In the genomic region with DNA sequence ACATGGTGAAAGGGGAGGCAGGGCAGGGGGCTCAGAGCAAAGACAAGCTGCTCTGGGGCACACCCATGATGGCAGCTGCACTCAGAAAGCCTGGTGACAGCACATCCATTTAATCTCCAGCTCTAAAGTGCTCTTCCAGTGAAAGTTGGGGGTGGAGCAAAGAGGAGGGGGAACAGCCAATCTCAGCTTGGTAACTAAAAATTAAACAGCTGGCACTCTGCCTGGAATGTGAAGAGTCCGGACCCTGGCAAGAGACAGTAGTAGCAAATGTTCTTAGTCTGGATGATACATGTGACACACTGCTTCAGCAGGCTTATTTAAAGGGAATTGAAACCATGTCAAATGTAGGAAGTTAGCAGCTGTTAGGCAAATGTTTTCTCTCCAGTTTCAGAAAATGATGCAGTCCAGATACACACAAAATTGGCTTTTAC, we compare ENCODE assay signal across 8 mouse cellular contexts. TPM values are rescaled to one million over a fixed set of nuclear protein-coding genes. Genes with fewer than 3 reads are reported as not detected.
DNase-seq lines count a peak whose midpoint lies in the region; ATAC-seq lines count a peak whose summit lies in the region.

No protein-coding gene starts in this region.

- peak overlapping the region; percentile 88 for H3K27ac ChIP-seq in lung, embryonic 16.5 days (ENCODE audit: low read length)

- peaks cover 6% of the 10 kb centered on the region for H3K36me3 ChIP-seq in lung, embryonic 16.5 days (ENCODE audit: control insufficient read depth, insufficient read depth, low read length)

- 8% methylated on average over 1 of the region's 1 CpGs for WGBS in lung, embryonic 16.5 days

- no peaks in the 10 kb centered on the region for H3K27me3 ChIP-seq in lung, embryonic 16.5 days (ENCODE audit: control insufficient read depth, insufficient read depth, low read depth, low read length)

- intact Hi-C loops in heart, postnatal 25 days (cut with DNase I), result loop anchor here (5.0 kb wide), 1 partner anchor 38 kb away; no protein-coding TSS in a partner anchor

- no peak overlapping the region for H3K9ac ChIP-seq in lung, embryonic 16.5 days (ENCODE audit: low read length)

- peak overlapping the region; percentile 30 for H3K4me3 ChIP-seq in lung, embryonic 16.5 days (ENCODE audit: low read length)

- ATAC-seq in frontal cortex, adult (ENCODE audit: low TSS enrichment), result peak; percentile 98
- ATAC-seq in lung, embryonic 16.5 days (ENCODE audit: low read depth), result peak; percentile 99
- no peak for ATAC-seq in erythroblast, adult 5-6 weeks (replicated peaks; ENCODE audit: low FRiP score, poor library complexity, severe bottlenecking)

- peaks cover 14% of the 10 kb centered on the region for H3K4me1 ChIP-seq in lung, embryonic 16.5 days (replicated peaks; ENCODE audit: control insufficient read depth, insufficient read depth, low read length)

- peak overlapping the region; percentile 49 for H3K4me2 ChIP-seq in lung, embryonic 16.5 days (ENCODE audit: low read depth, low read length)

- peak; percentile 87 for DNase-seq in 3T3-L1 (ENCODE audit: low read depth, low spot score)
- DNase-seq in adrenal gland, adult 8-10 months, result peak; percentile 46
- DNase-seq in heart, postnatal 25 days (ENCODE audit: low spot score), result peak; percentile 72
- DNase-seq in layer of hippocampus, adult 18-20 months (ENCODE audit: low spot score in 2 of 2), result peak; percentile 81 to 95
- peak; percentile 48 for DNase-seq in retina, postnatal 7 days (ENCODE audit: low read depth, low spot score)

- H3K9me3 ChIP-seq in lung, embryonic 16.5 days (ENCODE audit: control insufficient read depth, low read length), result no peaks in the 10 kb centered on the region

RNA-seq across cellular contexts. Expression of a gene that starts 23.9 kb away (rescaled TPM):
- total RNA-seq in adrenal gland, adult 8-10 months (2022), result 100 to 1,000 TPM in 3 of 4 experiments, 10 to 100 TPM in 1; 98.6 to 120 (median 107) TPM
- total RNA-seq in heart, postnatal 25 days (2021), result 100 to 1,000 TPM; 423 to 433 TPM
- 100 to 1,000 TPM; 169 to 182 TPM for total RNA-seq in layer of hippocampus, adult 18-20 months (2021)
- polyA plus RNA-seq in lung, embryonic 16.5 days (2015; fragmentation: Nextera tagmentation; extraction: Ambion mirVana), result 37.4 and 45.1 TPM in 2 replicates
- total RNA-seq in erythroblast, adult 5-6 weeks (2015; ENCODE audit: low replicate concordance), result 20.4 and 23.2 TPM in 2 replicates
- 25.0 and 39.2 TPM in 2 replicates for total RNA-seq in erythroblast, adult 5-6 weeks (2017; ENCODE audit: low replicate concordance)

RNA-seq across cellular contexts. Expression of a gene that starts 27.7 kb away (rescaled TPM):
- 10 to 100 TPM; 54.4 to 73.3 (median 64.1) TPM for total RNA-seq in adrenal gland, adult 8-10 months (2022)
- total RNA-seq in heart, postnatal 25 days (2021), result 10 to 100 TPM; 58.5 to 63.4 TPM
- 10 to 100 TPM; 15.4 to 19.2 TPM for total RNA-seq in layer of hippocampus, adult 18-20 months (2021)
- 57.2 and 59.6 TPM in 2 replicates for polyA plus RNA-seq in lung, embryonic 16.5 days (2015; fragmentation: Nextera tagmentation; extraction: Ambion mirVana)
- total RNA-seq in erythroblast, adult 5-6 weeks (2015; ENCODE audit: low replicate concordance), result 29.0 and 45.9 TPM in 2 replicates
- total RNA-seq in erythroblast, adult 5-6 weeks (2017; ENCODE audit: low replicate concordance), result 52.9 and 87.4 TPM in 2 replicates
